Mouse (Mus musculus) CH12.LX (cell line): ENCODE measurements at regions not wholly inside any gene's neighbourhood (a gene's known extent, or its start where the extent isn't known, plus 50 kb on each side); places are given as distances from the start of the nearest gene placed in this dataset.

Experiments used
- CTCF ChIP-seq, 2 experiments: IDR thresholded peaks in 1 of 2; conservative IDR thresholded peaks in 1 of 2; 2 replicates each; pipeline ENCODE4 v1.5.1; 2011 to 2012; ENCODE audit warnings: low read depth in 2 of 2, low read length in 2 of 2, improper control_type of control experiment in 1 of 2, inconsistent platforms in 1 of 2, mild to moderate bottlenecking in 1 of 2, moderate library complexity in 1 of 2
- ELF1 ChIP-seq: IDR thresholded peaks from 2 replicates; pipeline ENCODE4 v1.6.1; 2014; ENCODE audit warnings: low read depth, mild to moderate bottlenecking, inconsistent platforms, low read length, improper control_type of control experiment
- ETS1 ChIP-seq: conservative IDR thresholded peaks from 2 replicates; pipeline ENCODE4 v1.6.1; 2012; ENCODE audit warnings: low read depth, mild to moderate bottlenecking, inconsistent platforms, low read length, improper control_type of control experiment, moderate library complexity
- MAZ ChIP-seq: IDR thresholded peaks from 2 replicates; pipeline ENCODE4 v1.6.1; 2012; ENCODE audit warnings: low read depth, mild to moderate bottlenecking, inconsistent platforms, low read length, improper control_type of control experiment, moderate library complexity
- MYC ChIP-seq: IDR thresholded peaks from 2 replicates; pipeline ENCODE4 v1.6.1; 2011; ENCODE audit warnings: low read depth, mild to moderate bottlenecking, improper control_type of control experiment, low read length
- POLR2A ChIP-seq: IDR thresholded peaks from 2 replicates; pipeline ENCODE4 v1.6.1; 2011; ENCODE audit warnings: low read depth, mild to moderate bottlenecking, improper control_type of control experiment, low read length
- RCOR1 ChIP-seq: conservative IDR thresholded peaks from 2 replicates; pipeline ENCODE4 v1.6.1; 2012; ENCODE audit warnings: low read depth, mild to moderate bottlenecking, inconsistent platforms, low read length, improper control_type of control experiment
- USF2 ChIP-seq: conservative IDR thresholded peaks from 2 replicates; pipeline ENCODE4 v1.6.1; 2011; ENCODE audit warnings: low read depth, low read length, improper control_type of control experiment

GRCm38 (mm10) chr16:79611002-79611401 lies 520.1 kb upstream of the Tmprss15 start:
- TF ChIP-seq ELF1 (no peak), POLR2A (no peak), CTCF (conservative IDR thresholded peaks at IDR 0.05 in 1 of 2, IDR thresholded peaks at IDR 0.05 in 1 of 2; ENCODE audit: low read depth in 2 of 2, low read length in 2 of 2) (no peak), USF2 (no peak), RCOR1 (no peak), MAZ (no peak), ETS1 (no peak), MYC (no peak)
